Mouse (Mus musculus): ENCODE data around the gene Fem1b.

- TF ChIP-seq POLR2A (IDR thresholded peaks at IDR 0.05; ENCODE audit: insufficient read depth, low read length): no peak
- no peak for TF ChIP-seq CTCF (IDR thresholded peaks at IDR 0.05; ENCODE audit: low read depth, low read length)
Measured at GRCm38 (mm10) chr9:62834906-62835305, 23.2 kb upstream of the Fem1b start.
